Mouse (Mus musculus) CD4-positive, CD25-positive, alpha-beta regulatory T cell, adult 4 months (primary cell): ENCODE measurements around the gene Dio3. TPM values are rescaled to one million over a fixed set of nuclear protein-coding genes. Genes with fewer than 3 reads are reported as not detected.

Experiments
- ATAC-seq: one replicate; pipeline ENCODE4 v1.8.0; 2017
- polyA plus RNA-seq, 2 experiments: library from polyadenylated mRNA; unstranded; fragments of 100-300 nt; shearing (Covaris generic); gene quantifications; one replicate each; pipeline ENCODE4 v1.2.1; 2017

Gene Dio3
- not detected for polyA plus RNA-seq

- ATAC-seq: no peak
These were observed at the start of gene Dio3 for GRCm38 (mm10) chr12:110278853-110279252. Gene Dio3, plus strand, starts transcription at chr12:110279068.

- ATAC-seq: no peak
These were observed 48.6 kb upstream of the Dio3 start for GRCm38 (mm10) chr12:110230296-110230695.

- no peak for ATAC-seq
These were observed 48.1 kb upstream of the Dio3 start for GRCm38 (mm10) chr12:110230767-110231166.

GRCm38 (mm10) chr12:110231709-110232600 lies 46.9 kb upstream of the Dio3 start:
- no peak for ATAC-seq

DNA sequence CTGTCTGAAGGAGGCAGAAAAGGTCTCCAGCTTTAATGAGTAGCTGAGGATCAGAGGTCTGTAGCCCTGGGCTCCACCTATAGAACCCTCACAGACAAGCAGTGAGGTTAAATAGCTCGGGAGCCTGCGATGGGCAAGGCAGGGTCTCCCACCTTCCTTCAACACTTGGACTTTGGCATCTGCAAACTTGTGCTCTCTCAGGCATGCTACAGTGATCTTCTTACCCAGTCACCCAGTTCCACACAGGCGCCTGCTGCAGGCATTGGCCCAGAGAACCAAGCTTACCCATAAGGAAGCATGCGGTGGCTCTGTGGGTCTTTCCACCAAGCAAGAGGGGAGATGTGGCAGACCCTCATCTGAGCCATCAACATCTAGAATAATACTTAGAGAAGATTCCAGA lies 43.0 kb upstream of the Dio3 start:
- ATAC-seq: no peak

DNA sequence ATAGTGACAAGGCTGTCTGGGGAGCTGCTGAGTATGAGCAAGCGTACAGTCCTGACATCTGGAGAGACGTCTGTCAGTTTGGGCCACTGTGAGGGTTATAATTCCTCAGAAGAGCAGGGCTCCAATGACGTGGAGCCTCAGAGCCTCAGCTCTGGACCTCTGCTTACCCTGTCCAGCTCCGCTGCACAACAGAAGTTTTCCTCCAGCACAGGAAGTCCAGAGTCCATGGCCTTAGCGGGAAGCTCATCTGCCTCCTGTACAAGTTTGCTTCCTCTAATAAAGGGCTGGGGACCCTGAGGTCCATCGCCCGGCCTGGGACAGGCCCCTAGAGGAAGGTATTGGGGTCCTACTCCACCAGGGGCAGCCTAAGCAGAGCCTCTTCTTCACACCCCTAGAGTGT lies 41.8 kb upstream of the Dio3 start:
- no peak for ATAC-seq

GRCm38 (mm10) chr12:110239358-110239757 lies 39.5 kb upstream of the Dio3 start:
- ATAC-seq: no peak

- ATAC-seq: no peak
These were observed 34.3 kb upstream of the Dio3 start for GRCm38 (mm10) chr12:110244581-110244980.

GRCm38 (mm10) chr12:110245461-110245860 lies 33.4 kb upstream of the Dio3 start:
- no peak for ATAC-seq

- no peak for ATAC-seq
These were observed 26.7 kb upstream of the Dio3 start for GRCm38 (mm10) chr12:110252163-110252575.

DNA sequence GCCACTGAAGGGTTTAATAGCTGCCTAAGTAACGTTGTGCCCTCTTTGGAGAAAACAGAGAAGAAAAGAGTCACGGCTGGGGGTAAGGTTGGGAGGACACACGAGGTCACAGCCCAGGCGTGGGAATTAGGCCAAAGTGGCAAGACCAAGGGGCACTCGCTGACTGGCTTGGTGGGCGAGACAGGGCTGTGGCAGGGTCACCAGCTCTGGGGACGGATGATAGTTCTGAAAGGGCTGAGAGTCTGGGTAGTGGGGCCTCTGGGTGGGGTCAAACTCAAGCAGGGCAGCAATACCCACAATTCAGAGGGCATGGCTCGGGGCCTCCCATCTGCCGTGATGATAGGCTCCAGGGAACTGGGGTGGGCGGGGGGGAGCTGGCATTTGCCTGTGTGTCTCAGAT lies 23.1 kb upstream of the Dio3 start:
- no peak for ATAC-seq

DNA sequence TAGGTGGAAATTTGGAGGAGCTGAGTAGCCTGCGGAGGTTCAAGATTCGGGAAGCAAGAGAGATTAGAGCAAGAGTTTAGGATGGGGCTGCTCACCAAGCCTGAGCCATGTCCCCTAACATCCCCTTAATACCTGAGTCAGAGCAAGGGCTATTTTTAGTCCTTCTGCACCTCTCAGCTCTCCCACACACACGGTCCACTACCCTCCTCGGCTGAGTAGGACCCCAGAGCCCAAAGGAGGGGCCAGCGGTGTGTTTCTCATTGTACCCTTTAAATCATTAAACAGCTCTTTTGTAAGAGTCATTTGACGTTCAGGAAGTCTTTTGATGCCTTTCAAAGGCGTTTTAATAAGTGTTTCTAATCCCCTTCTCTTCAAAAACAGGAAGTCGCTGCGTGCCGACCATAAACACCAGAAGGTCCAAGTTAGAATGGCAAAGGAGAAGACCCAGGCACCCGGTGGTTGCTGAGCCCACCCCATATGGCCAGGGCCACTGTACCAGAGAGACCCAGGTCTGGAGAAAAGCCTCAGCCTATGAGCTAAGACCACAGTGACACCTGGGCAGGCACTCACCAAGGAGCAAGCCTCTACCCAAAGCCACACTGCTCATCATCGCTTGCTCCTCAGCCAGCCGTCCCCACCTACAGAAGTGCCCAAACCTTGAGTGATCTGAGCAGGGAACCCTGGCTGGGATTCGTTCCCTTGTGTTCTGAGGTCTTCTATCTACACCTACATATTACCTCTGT lies 22.2 kb upstream of the Dio3 start:
- ATAC-seq: peak; percentile 47

DNA sequence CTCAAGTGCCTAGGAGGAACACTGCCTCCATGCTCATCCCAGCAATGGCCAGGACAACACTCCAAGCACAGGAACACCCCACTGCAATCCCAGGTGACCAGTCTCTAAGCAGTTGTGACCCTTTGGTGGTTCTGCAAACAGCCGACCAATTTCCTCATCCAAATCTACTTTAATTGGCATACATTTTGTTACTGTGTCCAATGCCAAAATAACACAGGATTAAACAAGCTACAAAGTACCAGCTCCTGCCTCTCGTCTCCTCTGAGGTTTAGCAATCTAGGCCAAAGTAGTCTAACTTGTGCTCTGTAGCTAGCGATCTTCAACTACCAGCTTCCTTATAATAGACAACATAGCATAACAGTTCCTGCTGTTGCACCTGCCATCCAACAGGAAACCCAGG lies 10.6 kb upstream of the Dio3 start:
- no peak for ATAC-seq

DNA sequence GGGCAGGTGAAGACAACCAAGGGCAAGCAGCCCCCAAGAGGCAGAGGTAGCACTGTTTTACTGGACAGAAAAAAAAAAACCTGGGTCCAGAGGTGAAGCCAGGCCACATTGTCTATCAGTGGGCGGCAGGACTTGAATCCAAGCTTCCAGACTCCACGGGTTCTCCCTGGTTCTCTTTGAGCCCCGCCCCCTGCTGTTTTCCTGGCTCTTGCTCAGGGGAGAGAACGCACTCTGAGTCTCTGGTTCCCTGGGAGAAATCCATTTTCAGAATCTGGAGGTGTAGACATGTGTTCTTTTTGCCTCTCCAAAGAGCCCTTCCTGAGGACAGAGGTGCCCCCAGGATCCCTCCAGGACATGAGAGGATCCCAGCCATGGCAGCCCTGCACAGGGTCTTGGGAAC lies 9.2 kb upstream of the Dio3 start:
- no peak for ATAC-seq

DNA sequence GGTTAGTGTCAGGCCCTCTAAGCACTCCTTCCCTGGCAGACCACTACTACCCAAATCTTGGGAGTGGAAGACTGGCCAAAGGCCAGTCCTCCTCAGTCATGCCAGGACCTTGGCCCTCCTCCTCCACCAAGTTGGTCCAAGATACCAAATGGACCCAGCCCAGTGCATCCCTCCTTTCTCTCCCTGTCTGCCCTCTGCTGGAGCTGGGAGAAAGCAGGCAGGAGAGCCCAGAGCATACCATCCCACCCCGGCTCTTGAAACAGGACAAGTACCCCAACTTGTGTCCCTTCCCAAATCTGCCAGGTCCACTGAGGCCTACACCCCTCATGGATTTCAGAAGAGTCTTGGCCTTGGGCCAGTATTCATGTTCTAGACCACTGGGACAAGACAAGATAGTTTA lies 2.8 kb upstream of the Dio3 start:
- ATAC-seq: no peak

DNA sequence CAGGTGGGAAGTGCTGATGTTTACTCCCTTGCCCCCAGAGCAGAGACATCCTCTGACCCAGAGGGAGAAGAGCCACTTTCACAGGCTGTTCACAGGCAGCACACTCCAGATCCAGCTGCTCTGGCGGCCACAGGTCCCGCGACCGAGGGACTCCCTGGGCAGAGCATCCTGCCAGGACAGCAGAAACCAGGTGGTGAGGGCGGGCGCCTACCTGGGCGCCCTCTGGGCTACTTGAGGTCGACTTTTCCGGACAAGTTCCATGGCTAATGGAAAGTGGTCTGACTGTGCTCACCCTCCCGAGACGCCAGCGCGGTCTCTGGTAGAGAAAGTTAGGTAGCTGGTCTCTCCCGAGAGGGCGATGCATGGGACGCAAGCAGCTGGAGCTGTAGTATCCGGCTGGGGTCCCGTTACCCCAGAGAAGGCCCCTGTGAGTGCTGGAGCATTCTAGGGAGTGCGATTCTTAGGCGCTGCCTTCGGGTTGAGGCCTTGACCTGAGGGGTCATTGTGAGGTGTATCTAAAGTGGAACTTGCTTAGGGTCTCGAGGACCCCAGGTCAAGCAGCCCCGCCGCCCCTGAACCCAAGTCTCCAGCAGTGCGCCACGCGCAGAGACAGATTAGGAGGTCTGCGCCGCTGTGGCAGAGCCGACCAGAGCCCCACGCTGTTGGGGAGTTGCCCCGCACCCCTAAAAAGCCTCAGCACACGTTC lies 1.5 kb upstream of the Dio3 start:
- no peak for ATAC-seq

DNA sequence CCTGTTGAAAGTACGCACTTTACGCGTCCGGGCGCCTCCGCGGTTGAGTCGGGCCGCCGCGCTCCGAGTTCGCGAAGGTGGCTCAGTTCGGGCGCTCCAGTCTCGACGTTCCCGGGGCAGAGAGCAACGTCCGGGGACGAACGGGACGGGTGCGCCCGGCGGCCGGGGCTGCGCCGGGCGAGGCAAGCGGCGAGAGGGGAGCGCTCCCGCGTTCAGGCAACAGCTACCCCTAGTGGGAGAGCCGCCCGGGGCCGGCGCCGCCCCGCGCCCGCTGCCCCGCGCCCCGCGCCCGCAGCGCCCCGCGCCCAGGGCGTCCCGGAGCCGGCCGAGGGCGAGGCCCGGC lies 932 bp upstream of the Dio3 start:
- ATAC-seq: no peak

GRCm38 (mm10) chr12:110280373-110280772 lies 1.5 kb downstream of the Dio3 start:
- no peak for ATAC-seq

GRCm38 (mm10) chr12:110283792-110284191 lies 4.9 kb downstream of the Dio3 start:
- ATAC-seq: no peak

DNA sequence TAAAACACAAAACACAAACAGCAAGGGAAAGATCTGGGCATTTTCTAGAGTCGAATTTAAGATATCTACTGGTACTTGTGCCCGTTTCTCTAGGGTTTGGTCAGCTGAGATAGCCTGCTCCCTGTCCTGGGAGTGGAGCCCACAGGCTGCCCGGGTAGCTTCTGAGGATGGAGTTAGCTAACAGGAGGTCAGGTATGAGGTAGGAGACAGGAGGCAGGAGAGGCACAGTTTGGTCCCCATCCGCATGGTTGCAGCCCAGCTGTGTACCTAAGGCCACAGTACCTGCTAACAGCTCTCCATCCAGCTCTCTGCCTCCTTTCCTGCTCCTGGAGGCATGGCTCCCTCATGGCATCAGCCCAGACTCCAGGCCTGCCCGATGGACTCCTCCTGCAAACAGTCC lies 13.9 kb downstream of the Dio3 start:
- no peak for ATAC-seq

GRCm38 (mm10) chr12:110294891-110295290 lies 16.0 kb downstream of the Dio3 start:
- no peak for ATAC-seq

DNA sequence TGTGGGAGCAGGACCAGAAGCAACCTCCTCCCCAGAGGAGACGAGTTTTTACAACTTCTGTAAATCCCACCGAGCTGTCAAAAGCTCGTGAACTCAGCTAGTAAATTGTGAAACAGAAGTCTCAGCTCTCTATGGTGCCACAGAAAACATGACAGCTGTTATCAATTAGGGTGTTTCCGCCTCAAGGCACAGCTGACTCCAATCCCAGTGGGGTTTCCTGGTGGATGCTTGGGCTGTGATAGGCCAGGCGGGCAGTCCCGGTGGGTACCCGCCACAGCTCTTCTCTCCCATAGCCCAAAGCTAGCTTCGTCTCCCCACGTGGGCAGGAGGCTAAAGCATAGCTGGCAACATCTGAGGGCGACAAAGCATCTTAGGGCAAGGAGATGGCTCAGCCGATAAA lies 19.8 kb downstream of the Dio3 start:
- ATAC-seq: no peak

GRCm38 (mm10) chr12:110319696-110320095 lies 40.8 kb downstream of the Dio3 start:
- no peak for ATAC-seq
